Mouse (Mus musculus) lung, embryonic 14.5 days (tissue): Measurements from ENCODE around the gene Immp2l. TPM values are rescaled to one million over a fixed set of nuclear protein-coding genes. Genes with fewer than 3 reads are reported as not detected.

Experiments used
- ATAC-seq: fragments of 200-750 bp; cut with Nextera tagmentation; 2 replicates; pipeline ENCODE4 v1.8.0; 2017; ENCODE audit warnings: mild to moderate bottlenecking, moderate TSS enrichment, moderate library complexity; ENCODE audit not compliant: insufficient read depth
- DNase-seq: peaks from one replicate; pipeline ENCODE4 v3.0.0-alpha.2; 2015
- H3K27ac ChIP-seq: fragments of 300-500 bp; sonication (generic); 2 replicates; pipeline ENCODE4 v1.5.1; 2014; ENCODE audit warnings: low read depth, mild to moderate bottlenecking, moderate library complexity
- H3K27me3 ChIP-seq: fragments of 300-500 bp; sonication (generic); 2 replicates; pipeline ENCODE4 v1.6.1; 2014; ENCODE audit warnings: low read length, control low read depth; ENCODE audit not compliant: insufficient read depth
- H3K36me3 ChIP-seq: fragments of 300-500 bp; sonication (generic); 2 replicates; pipeline ENCODE4 v1.6.1; 2014; ENCODE audit warnings: control low read depth; ENCODE audit not compliant: insufficient read depth
- H3K4me1 ChIP-seq: fragments of 300-500 bp; sonication (generic); 2 replicates; pipeline ENCODE4 v1.6.1; 2014; ENCODE audit warnings: antibody characterized with exemption, control low read depth; ENCODE audit not compliant: insufficient read depth
- H3K4me2 ChIP-seq: fragments of 300-500 bp; sonication (generic); 2 replicates; pipeline ENCODE4 v1.6.1; 2014; ENCODE audit warnings: mild to moderate bottlenecking
- H3K4me3 ChIP-seq: fragments of 300-500 bp; sonication (generic); 2 replicates; pipeline ENCODE4 v1.5.1; 2014; ENCODE audit warnings: low read depth, low read length
- H3K9ac ChIP-seq: fragments of 300-500 bp; sonication (generic); 2 replicates; pipeline ENCODE4 v1.6.1; 2014
- H3K9me3 ChIP-seq: fragments of 300-500 bp; sonication (generic); 2 replicates; pipeline ENCODE4 v1.6.1; 2016; ENCODE audit warnings: low read depth, low read length, control low read depth
- CTCF ChIP-seq: IDR thresholded peaks from 2 replicates; pipeline ENCODE4 v1.5.1; 2016; ENCODE audit warnings: antibody characterized with exemption, low read depth
- WGBS: fragments of 180-500 bp; shearing (Covaris S2); extraction: QIAGEN DNeasy Blood & Tissue Kit; methylation state at CpG from one replicate; pipeline ENCODE4 v1.1.7; 2014; 5-methylcytosine and 5-hydroxymethylcytosine counted together
- polyA plus RNA-seq: library from polyadenylated mRNA; unstranded; fragments of >200 nt; fragmentation: Nextera tagmentation; extraction: Ambion mirVana; gene quantifications from 2 replicates; pipeline ENCODE4 v1.2.1, GENCODE M21; 2014

The Immp2l gene
- polyA plus RNA-seq, 1 experiment from 2014 or later, result 12.5 TPM

GRCm38 (mm10) chr12:41394231-41394630 is 370.3 kb downstream of the Immp2l start:
- DNase-seq (no peak), ATAC-seq (no peak)
- Histone ChIP-seq H3K4me1 (no peaks in the 10 kb centered on the region), H3K9ac (no peak overlapping the region), H3K4me2 (no peak overlapping the region), H3K27me3 (no peaks in the 10 kb centered on the region), H3K4me3 (no peak overlapping the region), H3K27ac (no peak overlapping the region), H3K9me3 (no peaks in the 10 kb centered on the region), H3K36me3 (no peaks in the 10 kb centered on the region)
- TF ChIP-seq CTCF, result no peak

- ATAC-seq (no peak), DNase-seq (no peak)
- no peaks in the 10 kb centered on the region for H3K27me3 ChIP-seq
- no peak for TF ChIP-seq CTCF
- no peak overlapping the region for H3K4me3 ChIP-seq
- no peak overlapping the region for H3K4me2 ChIP-seq
- H3K4me1 ChIP-seq, result no peaks in the 10 kb centered on the region
- H3K36me3 ChIP-seq, result no peaks in the 10 kb centered on the region
- no peak overlapping the region for H3K9ac ChIP-seq
- 91% methylated on average over 1 of the region's 1 CpGs for WGBS
- no peaks in the 10 kb centered on the region for H3K9me3 ChIP-seq
- no peak overlapping the region for H3K27ac ChIP-seq
Observed at GRCm38 (mm10) chr12:41401136-41401535, 377.2 kb downstream of the Immp2l start.

GRCm38 (mm10) chr12:41401923-41402322 is 378.0 kb downstream of the Immp2l start:
- no peak overlapping the region for H3K27ac ChIP-seq
- TF ChIP-seq CTCF, result no peak
- H3K27me3 ChIP-seq, result no peaks in the 10 kb centered on the region
- H3K4me2 ChIP-seq, result no peak overlapping the region
- WGBS, result 36% methylated on average over 3 of the region's 3 CpGs
- no peaks in the 10 kb centered on the region for H3K36me3 ChIP-seq
- no peaks in the 10 kb centered on the region for H3K9me3 ChIP-seq
- H3K4me3 ChIP-seq, result no peak overlapping the region
- H3K4me1 ChIP-seq, result no peaks in the 10 kb centered on the region
- ATAC-seq (no peak), DNase-seq (no peak)
- H3K9ac ChIP-seq, result no peak overlapping the region

- no peaks in the 10 kb centered on the region for H3K36me3 ChIP-seq
- H3K4me3 ChIP-seq, result no peak overlapping the region
- no peaks in the 10 kb centered on the region for H3K4me1 ChIP-seq
- H3K9ac ChIP-seq, result no peak overlapping the region
- H3K27me3 ChIP-seq, result no peaks in the 10 kb centered on the region
- ATAC-seq (no peak), DNase-seq (peak; percentile 20)
- H3K4me2 ChIP-seq, result no peak overlapping the region
- 27% methylated on average over 3 of the region's 3 CpGs for WGBS
- no peaks in the 10 kb centered on the region for H3K9me3 ChIP-seq
- no peak for TF ChIP-seq CTCF
- no peak overlapping the region for H3K27ac ChIP-seq
Observed at GRCm38 (mm10) chr12:41409431-41409830, 385.5 kb downstream of the Immp2l start.

- Histone ChIP-seq H3K9ac (no peak overlapping the region), H3K9me3 (no peaks in the 10 kb centered on the region), H3K27ac (peak overlapping the region; percentile 81), H3K4me3 (no peak overlapping the region), H3K4me2 (peak overlapping the region; percentile 27; the same call in 1 of the 2 replicates), H3K36me3 (no peaks in the 10 kb centered on the region), H3K27me3 (no peaks in the 10 kb centered on the region), H3K4me1 (0 out of 2 replicates have a peak, but pooled peaks cover 4% of the 10 kb centered on the region)
- TF ChIP-seq CTCF, result no peak
- peak; percentile 50 for ATAC-seq
- DNase-seq, result no peak
Observed at GRCm38 (mm10) chr12:41416635-41417034, 392.7 kb downstream of the Immp2l start.

- Histone ChIP-seq H3K4me3 (no peak overlapping the region), H3K27ac (peak overlapping the region; percentile 81), H3K36me3 (no peaks in the 10 kb centered on the region), H3K4me1 (0 out of 2 replicates have a peak, but pooled peaks cover 4% of the 10 kb centered on the region), H3K4me2 (no peak overlapping the region), H3K9ac (no peak overlapping the region), H3K27me3 (no peaks in the 10 kb centered on the region), H3K9me3 (no peaks in the 10 kb centered on the region)
- TF ChIP-seq CTCF, result no peak
- ATAC-seq (peak; percentile 99), DNase-seq (peak; percentile 77)
- 13% methylated on average over 3 of the region's 3 CpGs for WGBS
Observed at GRCm38 (mm10) chr12:41417099-41417498, 393.2 kb downstream of the Immp2l start.

GRCm38 (mm10) chr12:41417961-41418360 is 394.1 kb downstream of the Immp2l start:
- Histone ChIP-seq H3K9ac (no peak overlapping the region), H3K4me1 (0 out of 2 replicates have a peak, but pooled peaks cover 4% of the 10 kb centered on the region), H3K4me3 (no peak overlapping the region), H3K9me3 (no peaks in the 10 kb centered on the region), H3K4me2 (no peak overlapping the region), H3K36me3 (no peaks in the 10 kb centered on the region), H3K27ac (peak overlapping the region; percentile 61; the same call in 1 of the 2 replicates), H3K27me3 (no peaks in the 10 kb centered on the region)
- 71% methylated on average over 4 of the region's 4 CpGs for WGBS
- no peak for TF ChIP-seq CTCF
- DNase-seq, result no peak
- ATAC-seq, result no peak
